Mouse (Mus musculus) right cerebral cortex, postnatal 25 days (tissue): ENCODE results near the gene Gan.

ENCODE experiments used
- DNase-seq: peaks from one replicate; pipeline ENCODE4 v3.0.0; 2022

Gene Gan

GRCm38 (mm10) chr8:117158135-117158761 lies at the start of gene Gan:
Gene Gan (plus strand): TSS chr8:117158135.
- DNase-seq: peak; percentile 44

GRCm38 (mm10) chr8:117109018-117109711 lies 48.8 kb upstream of the Gan start:
- DNase-seq: no peak

- no peak for DNase-seq
Measured at GRCm38 (mm10) chr8:117109801-117110390, 48.0 kb upstream of the Gan start.

- no peak for DNase-seq
Measured at GRCm38 (mm10) chr8:117111641-117112040, 46.3 kb upstream of the Gan start.

GRCm38 (mm10) chr8:117112261-117112660 lies 45.7 kb upstream of the Gan start:
- DNase-seq: no peak

- DNase-seq: no peak
Measured at GRCm38 (mm10) chr8:117115094-117115493, 42.8 kb upstream of the Gan start.

GRCm38 (mm10) chr8:117115676-117116446 lies 42.1 kb upstream of the Gan start:
- no peak for DNase-seq

GRCm38 (mm10) chr8:117116534-117116933 lies 41.4 kb upstream of the Gan start:
- no peak for DNase-seq

- no peak for DNase-seq
Measured at GRCm38 (mm10) chr8:117118409-117118808, 39.5 kb upstream of the Gan start.

- DNase-seq: no peak
Measured at GRCm38 (mm10) chr8:117121277-117121676, 36.7 kb upstream of the Gan start.

GRCm38 (mm10) chr8:117123850-117124633 lies 33.9 kb upstream of the Gan start:
- no peak for DNase-seq

- DNase-seq: no peak
Measured at GRCm38 (mm10) chr8:117125854-117126253, 32.1 kb upstream of the Gan start.

GRCm38 (mm10) chr8:117126411-117126810 lies 31.5 kb upstream of the Gan start:
- DNase-seq: no peak

- DNase-seq: no peak
Measured at GRCm38 (mm10) chr8:117127063-117127462, 30.9 kb upstream of the Gan start.

- no peak for DNase-seq
Measured at GRCm38 (mm10) chr8:117133702-117134101, 24.2 kb upstream of the Gan start.

GRCm38 (mm10) chr8:117136351-117136750 lies 21.6 kb upstream of the Gan start:
- no peak for DNase-seq

GRCm38 (mm10) chr8:117136763-117137162 lies 21.2 kb upstream of the Gan start:
- DNase-seq: no peak

GRCm38 (mm10) chr8:117137357-117137756 lies 20.6 kb upstream of the Gan start:
- DNase-seq: no peak

GRCm38 (mm10) chr8:117148520-117148919 lies 9.4 kb upstream of the Gan start:
- no peak for DNase-seq

GRCm38 (mm10) chr8:117156149-117156548 lies 1.8 kb upstream of the Gan start:
- DNase-seq: no peak

GRCm38 (mm10) chr8:117156866-117157768 lies 818 bp upstream of the Gan start:
- no peak for DNase-seq

GRCm38 (mm10) chr8:117157769-117158091 lies 205 bp upstream of the Gan start:
- DNase-seq: peak; percentile 99
